Mouse (Mus musculus): ENCODE data around the gene Myh7b. TPM values are rescaled to one million over a fixed set of nuclear protein-coding genes. Genes with fewer than 3 reads are reported as not detected.

Gene Myh7b
- polyA plus RNA-seq, 1 experiment from 2014 or later: 0.75 TPM

GRCm38 (mm10) chr2:155580331-155580730 lies 30.7 kb upstream of the Myh7b start:
- 92% methylated on average over 3 of the region's 3 CpGs for WGBS
- H3K27ac ChIP-seq (ENCODE audit: low read length): no peak overlapping the region
- H3K4me1 ChIP-seq (replicated peaks; ENCODE audit: control insufficient read depth, insufficient read depth, low read length): peaks cover 7% of the 10 kb centered on the region
- no peak overlapping the region for H3K4me2 ChIP-seq (ENCODE audit: low read depth, low read length)
- 0 out of 2 replicates have a peak, but pooled peaks cover 2% of the 10 kb centered on the region for H3K36me3 ChIP-seq (ENCODE audit: control insufficient read depth, insufficient read depth, low read length)
- no peak overlapping the region for H3K9ac ChIP-seq (ENCODE audit: low read length)
- no peaks in the 10 kb centered on the region for H3K9me3 ChIP-seq (ENCODE audit: control insufficient read depth, low read length)
- no peak for ATAC-seq (ENCODE audit: low read depth)
- no peaks in the 10 kb centered on the region for H3K27me3 ChIP-seq (ENCODE audit: control insufficient read depth, insufficient read depth, low read depth, low read length)
- H3K4me3 ChIP-seq (ENCODE audit: low read length): no peak overlapping the region

- no peaks in the 10 kb centered on the region for H3K9me3 ChIP-seq (ENCODE audit: control insufficient read depth, low read length)
- 74% methylated on average over 4 of the region's 4 CpGs for WGBS
- peaks cover 8% of the 10 kb centered on the region for H3K4me1 ChIP-seq (replicated peaks; ENCODE audit: control insufficient read depth, insufficient read depth, low read length)
- no peak overlapping the region for H3K4me3 ChIP-seq (ENCODE audit: low read length)
- H3K36me3 ChIP-seq (ENCODE audit: control insufficient read depth, insufficient read depth, low read length): no peaks in the 10 kb centered on the region
- H3K27ac ChIP-seq (ENCODE audit: low read length): no peak overlapping the region
- H3K9ac ChIP-seq (ENCODE audit: low read length): no peak overlapping the region
- ATAC-seq (ENCODE audit: low read depth): no peak
- no peak overlapping the region for H3K4me2 ChIP-seq (ENCODE audit: low read depth, low read length)
- no peaks in the 10 kb centered on the region for H3K27me3 ChIP-seq (ENCODE audit: control insufficient read depth, insufficient read depth, low read depth, low read length)
Measured at GRCm38 (mm10) chr2:155582384-155582995, 28.5 kb upstream of the Myh7b start.

- no peaks in the 10 kb centered on the region for H3K27me3 ChIP-seq (ENCODE audit: control insufficient read depth, insufficient read depth, low read depth, low read length)
- peaks cover 8% of the 10 kb centered on the region for H3K4me1 ChIP-seq (replicated peaks; ENCODE audit: control insufficient read depth, insufficient read depth, low read length)
- no peak overlapping the region for H3K4me3 ChIP-seq (ENCODE audit: low read length)
- no peaks in the 10 kb centered on the region for H3K36me3 ChIP-seq (ENCODE audit: control insufficient read depth, insufficient read depth, low read length)
- H3K27ac ChIP-seq (ENCODE audit: low read length): no peak overlapping the region
- H3K4me2 ChIP-seq (ENCODE audit: low read depth, low read length): no peak overlapping the region
- no peaks in the 10 kb centered on the region for H3K9me3 ChIP-seq (ENCODE audit: control insufficient read depth, low read length)
- no peak overlapping the region for H3K9ac ChIP-seq (ENCODE audit: low read length)
- no peak for ATAC-seq (ENCODE audit: low read depth)
- 80% methylated on average over 5 of the region's 5 CpGs for WGBS
Measured at GRCm38 (mm10) chr2:155582996-155583395, 28.0 kb upstream of the Myh7b start.

GRCm38 (mm10) chr2:155583927-155584530 lies 27.0 kb upstream of the Myh7b start:
- H3K4me1 ChIP-seq (replicated peaks; ENCODE audit: control insufficient read depth, insufficient read depth, low read length): peaks cover 8% of the 10 kb centered on the region
- H3K9ac ChIP-seq (ENCODE audit: low read length): no peak overlapping the region
- 46% methylated on average over 5 of the region's 5 CpGs for WGBS
- no peak overlapping the region for H3K4me2 ChIP-seq (ENCODE audit: low read depth, low read length)
- no peak overlapping the region for H3K27ac ChIP-seq (ENCODE audit: low read length)
- no peak; the same call in 1 of the 2 replicates for ATAC-seq (ENCODE audit: low read depth)
- H3K36me3 ChIP-seq (ENCODE audit: control insufficient read depth, insufficient read depth, low read length): no peaks in the 10 kb centered on the region
- no peaks in the 10 kb centered on the region for H3K27me3 ChIP-seq (ENCODE audit: control insufficient read depth, insufficient read depth, low read depth, low read length)
- H3K9me3 ChIP-seq (ENCODE audit: control insufficient read depth, low read length): no peaks in the 10 kb centered on the region
- no peak overlapping the region for H3K4me3 ChIP-seq (ENCODE audit: low read length)

- Histone ChIP-seq H3K27me3 (ENCODE audit: control insufficient read depth, insufficient read depth, low read depth, low read length) (no peaks in the 10 kb centered on the region), H3K4me2 (ENCODE audit: low read depth, low read length) (no peak overlapping the region), H3K4me1 (replicated peaks; ENCODE audit: control insufficient read depth, insufficient read depth, low read length) (peaks cover 8% of the 10 kb centered on the region), H3K9ac (ENCODE audit: low read length) (no peak overlapping the region), H3K27ac (ENCODE audit: low read length) (0 out of 2 replicates have a peak overlapping the region, but pooled peaks have one; percentile 2), H3K36me3 (ENCODE audit: control insufficient read depth, insufficient read depth, low read length) (no peaks in the 10 kb centered on the region), H3K4me3 (ENCODE audit: low read length) (no peak overlapping the region), H3K9me3 (ENCODE audit: control insufficient read depth, low read length) (no peaks in the 10 kb centered on the region)
- ATAC-seq (ENCODE audit: low read depth): no peak
- 82% methylated on average over 9 of the region's 9 CpGs for WGBS
Measured at GRCm38 (mm10) chr2:155585082-155585481, 25.9 kb upstream of the Myh7b start.

- Histone ChIP-seq H3K9ac (ENCODE audit: low read length) (no peak overlapping the region), H3K4me1 (replicated peaks; ENCODE audit: control insufficient read depth, insufficient read depth, low read length) (peaks cover 8% of the 10 kb centered on the region), H3K9me3 (ENCODE audit: control insufficient read depth, low read length) (no peaks in the 10 kb centered on the region), H3K4me2 (ENCODE audit: low read depth, low read length) (0 out of 2 replicates have a peak overlapping the region, but pooled peaks have one; percentile 16), H3K4me3 (ENCODE audit: low read length) (no peak overlapping the region), H3K36me3 (ENCODE audit: control insufficient read depth, insufficient read depth, low read length) (no peaks in the 10 kb centered on the region), H3K27me3 (ENCODE audit: control insufficient read depth, insufficient read depth, low read depth, low read length) (no peaks in the 10 kb centered on the region), H3K27ac (ENCODE audit: low read length) (0 out of 2 replicates have a peak overlapping the region, but pooled peaks have one; percentile 2)
- 44% methylated on average over 10 of the region's 10 CpGs for WGBS
- ATAC-seq (ENCODE audit: low read depth): peak; percentile 87
Measured at GRCm38 (mm10) chr2:155585486-155585885, 25.5 kb upstream of the Myh7b start.

GRCm38 (mm10) chr2:155588136-155588535 lies 22.9 kb upstream of the Myh7b start:
- Histone ChIP-seq H3K36me3 (ENCODE audit: control insufficient read depth, insufficient read depth, low read length) (no peaks in the 10 kb centered on the region), H3K27me3 (ENCODE audit: control insufficient read depth, insufficient read depth, low read depth, low read length) (no peaks in the 10 kb centered on the region), H3K27ac (ENCODE audit: low read length) (no peak overlapping the region), H3K9ac (ENCODE audit: low read length) (no peak overlapping the region), H3K9me3 (ENCODE audit: control insufficient read depth, low read length) (no peaks in the 10 kb centered on the region), H3K4me2 (ENCODE audit: low read depth, low read length) (no peak overlapping the region), H3K4me3 (ENCODE audit: low read length) (no peak overlapping the region), H3K4me1 (replicated peaks; ENCODE audit: control insufficient read depth, insufficient read depth, low read length) (peaks cover 14% of the 10 kb centered on the region)
- 70% methylated on average over 3 of the region's 3 CpGs for WGBS
- no peak for ATAC-seq (ENCODE audit: low read depth)

- Histone ChIP-seq H3K4me3 (ENCODE audit: low read length) (no peak overlapping the region), H3K9me3 (ENCODE audit: control insufficient read depth, low read length) (no peaks in the 10 kb centered on the region), H3K4me1 (replicated peaks; ENCODE audit: control insufficient read depth, insufficient read depth, low read length) (peaks cover 13% of the 10 kb centered on the region), H3K9ac (ENCODE audit: low read length) (no peak overlapping the region), H3K27ac (ENCODE audit: low read length) (no peak overlapping the region), H3K27me3 (ENCODE audit: control insufficient read depth, insufficient read depth, low read depth, low read length) (no peaks in the 10 kb centered on the region), H3K4me2 (ENCODE audit: low read depth, low read length) (no peak overlapping the region), H3K36me3 (ENCODE audit: control insufficient read depth, insufficient read depth, low read length) (no peaks in the 10 kb centered on the region)
- 70% methylated on average over 6 of the region's 6 CpGs for WGBS
- ATAC-seq (ENCODE audit: low read depth): no peak
Measured at GRCm38 (mm10) chr2:155589521-155589920, 21.5 kb upstream of the Myh7b start.

GRCm38 (mm10) chr2:155590876-155591275 lies 20.1 kb upstream of the Myh7b start:
- Histone ChIP-seq H3K4me1 (replicated peaks; ENCODE audit: control insufficient read depth, insufficient read depth, low read length) (peaks cover 6% of the 10 kb centered on the region), H3K36me3 (ENCODE audit: control insufficient read depth, insufficient read depth, low read length) (no peaks in the 10 kb centered on the region)
- WGBS: 87% methylated on average over 2 of the region's 2 CpGs

More at GRCm38 (mm10) chr2:155590876-155591275, 20.1 kb upstream of the Myh7b start:
- ATAC-seq (ENCODE audit: low read depth): no peak
- Histone ChIP-seq H3K4me3 (ENCODE audit: low read length) (no peak overlapping the region), H3K9ac (ENCODE audit: low read length) (no peak overlapping the region), H3K4me2 (ENCODE audit: low read depth, low read length) (no peak overlapping the region), H3K9me3 (ENCODE audit: control insufficient read depth, low read length) (no peaks in the 10 kb centered on the region), H3K27ac (ENCODE audit: low read length) (no peak overlapping the region), H3K27me3 (ENCODE audit: control insufficient read depth, insufficient read depth, low read depth, low read length) (no peaks in the 10 kb centered on the region)
